Mouse (Mus musculus): ENCODE measurements around the gene Serpinb1c. TPM values are rescaled to one million over a fixed set of nuclear protein-coding genes. Genes with fewer than 3 reads are reported as not detected.

Gene Serpinb1c
- polyA plus RNA-seq, 1 experiment, result not detected

GRCm38 (mm10) chr13:32851967-32852366 lies 46.0 kb downstream of the Serpinb1c start:
- 9% methylated on average over 7 of the region's 7 CpGs for WGBS
- Histone ChIP-seq H3K36me3 (ENCODE audit: control insufficient read depth, insufficient read depth, low read length) (peaks cover 9% of the 10 kb centered on the region), H3K27me3 (ENCODE audit: control insufficient read depth, insufficient read depth, low read length) (no peaks in the 10 kb centered on the region), H3K4me3 (ENCODE audit: extremely low read depth, insufficient read depth, insufficient read length) (no peak overlapping the region), H3K4me1 (ENCODE audit: control insufficient read depth, insufficient read depth, insufficient read length) (peaks cover 15% of the 10 kb centered on the region; the same call in 1 of the 2 replicates), H3K27ac (ENCODE audit: insufficient read depth, low read length) (no peak overlapping the region)
- DNase-seq (ENCODE audit: low read depth in 1 of 2, low spot score in 2 of 2), result peak; percentile 44 to 53
- peak; percentile 48; the same call in 1 of the 2 replicates for TF ChIP-seq CTCF (IDR thresholded peaks at IDR 0.05; ENCODE audit: extremely low read depth, insufficient read depth, insufficient read length, insufficient replicate concordance)
- no peak for TF ChIP-seq POLR2A (IDR thresholded peaks at IDR 0.05; ENCODE audit: low read depth, low read length)

- TF ChIP-seq CTCF (IDR thresholded peaks at IDR 0.05; ENCODE audit: extremely low read depth, insufficient read depth, insufficient read length, insufficient replicate concordance) (no peak), POLR2A (IDR thresholded peaks at IDR 0.05; ENCODE audit: low read depth, low read length) (peak; percentile 95)
- peak; percentile 35 to 78 for DNase-seq (ENCODE audit: low read depth in 1 of 2, low spot score in 2 of 2)
- Histone ChIP-seq H3K4me1 (ENCODE audit: control insufficient read depth, insufficient read depth, insufficient read length) (peaks cover 15% of the 10 kb centered on the region; the same call in 1 of the 2 replicates), H3K27me3 (ENCODE audit: control insufficient read depth, insufficient read depth, low read length) (no peaks in the 10 kb centered on the region), H3K4me3 (ENCODE audit: extremely low read depth, insufficient read depth, insufficient read length) (peak within 1 kb of the TSS; percentile 71), H3K36me3 (ENCODE audit: control insufficient read depth, insufficient read depth, low read length) (peaks cover 15% of the 10 kb centered on the region), H3K27ac (ENCODE audit: insufficient read depth, low read length) (peak within 1 kb of the TSS; percentile 87)
- 16% methylated on average over 10 of the region's 10 CpGs for WGBS
Measured at GRCm38 (mm10) chr13:32850668-32851404, 47.2 kb downstream of the Serpinb1c start, which contains the start of gene Serpinb1a. Gene Serpinb1a (minus strand): TSS chr13:32851185.

- WGBS, result 38% methylated on average over 1 of the region's 1 CpGs
- Histone ChIP-seq H3K4me3 (ENCODE audit: extremely low read depth, insufficient read depth, insufficient read length) (peak overlapping the region; percentile 71), H3K27ac (ENCODE audit: insufficient read depth, low read length) (peak overlapping the region; percentile 87), H3K4me1 (ENCODE audit: control insufficient read depth, insufficient read depth, insufficient read length) (peaks cover 15% of the 10 kb centered on the region; the same call in 1 of the 2 replicates), H3K36me3 (ENCODE audit: control insufficient read depth, insufficient read depth, low read length) (peaks cover 15% of the 10 kb centered on the region), H3K27me3 (ENCODE audit: control insufficient read depth, insufficient read depth, low read length) (no peaks in the 10 kb centered on the region)
- no peak for DNase-seq (ENCODE audit: low read depth in 1 of 2, low spot score in 2 of 2)
- TF ChIP-seq CTCF (IDR thresholded peaks at IDR 0.05; ENCODE audit: extremely low read depth, insufficient read depth, insufficient read length, insufficient replicate concordance), result no peak
- no peak for TF ChIP-seq POLR2A (IDR thresholded peaks at IDR 0.05; ENCODE audit: low read depth, low read length)
Measured at GRCm38 (mm10) chr13:32850156-32850555, 47.9 kb downstream of the Serpinb1c start.

GRCm38 (mm10) chr13:32849531-32850123 lies 48.4 kb downstream of the Serpinb1c start:
- peak overlapping the region; percentile 71 for H3K4me3 ChIP-seq (ENCODE audit: extremely low read depth, insufficient read depth, insufficient read length)
- DNase-seq (ENCODE audit: low read depth in 1 of 2, low spot score in 2 of 2), result no peak
- H3K36me3 ChIP-seq (ENCODE audit: control insufficient read depth, insufficient read depth, low read length), result peaks cover 16% of the 10 kb centered on the region
- no peaks in the 10 kb centered on the region for H3K27me3 ChIP-seq (ENCODE audit: control insufficient read depth, insufficient read depth, low read length)
- peaks cover 15% of the 10 kb centered on the region; the same call in 1 of the 2 replicates for H3K4me1 ChIP-seq (ENCODE audit: control insufficient read depth, insufficient read depth, insufficient read length)
- TF ChIP-seq POLR2A (IDR thresholded peaks at IDR 0.05; ENCODE audit: low read depth, low read length), result no peak
- no peak for TF ChIP-seq CTCF (IDR thresholded peaks at IDR 0.05; ENCODE audit: extremely low read depth, insufficient read depth, insufficient read length, insufficient replicate concordance)
- H3K27ac ChIP-seq (ENCODE audit: insufficient read depth, low read length), result peak overlapping the region; percentile 87

GRCm38 (mm10) chr13:32849092-32849491 lies 48.9 kb downstream of the Serpinb1c start:
- Histone ChIP-seq H3K27me3 (ENCODE audit: control insufficient read depth, insufficient read depth, low read length) (no peaks in the 10 kb centered on the region), H3K36me3 (ENCODE audit: control insufficient read depth, insufficient read depth, low read length) (peaks cover 18% of the 10 kb centered on the region), H3K4me3 (ENCODE audit: extremely low read depth, insufficient read depth, insufficient read length) (peak overlapping the region; percentile 71), H3K27ac (ENCODE audit: insufficient read depth, low read length) (peak overlapping the region; percentile 87), H3K4me1 (ENCODE audit: control insufficient read depth, insufficient read depth, insufficient read length) (peaks cover 15% of the 10 kb centered on the region; the same call in 1 of the 2 replicates)
- DNase-seq (ENCODE audit: low read depth in 1 of 2, low spot score in 2 of 2), result no peak
- WGBS, result 13% methylated on average over 4 of the region's 4 CpGs
- TF ChIP-seq CTCF (IDR thresholded peaks at IDR 0.05; ENCODE audit: extremely low read depth, insufficient read depth, insufficient read length, insufficient replicate concordance) (no peak), POLR2A (IDR thresholded peaks at IDR 0.05; ENCODE audit: low read depth, low read length) (no peak)

GRCm38 (mm10) chr13:32846221-32846620 lies 51.8 kb downstream of the Serpinb1c start:
- H3K27me3 ChIP-seq (ENCODE audit: control insufficient read depth, insufficient read depth, low read length), result no peaks in the 10 kb centered on the region
- no peak for DNase-seq (ENCODE audit: low read depth in 1 of 2, low spot score in 2 of 2)
- peaks cover 26% of the 10 kb centered on the region for H3K36me3 ChIP-seq (ENCODE audit: control insufficient read depth, insufficient read depth, low read length)
- H3K4me3 ChIP-seq (ENCODE audit: extremely low read depth, insufficient read depth, insufficient read length), result no peak overlapping the region
- peaks cover 9% of the 10 kb centered on the region; the same call in 1 of the 2 replicates for H3K4me1 ChIP-seq (ENCODE audit: control insufficient read depth, insufficient read depth, insufficient read length)
- H3K27ac ChIP-seq (ENCODE audit: insufficient read depth, low read length), result no peak overlapping the region
- TF ChIP-seq POLR2A (IDR thresholded peaks at IDR 0.05; ENCODE audit: low read depth, low read length), result no peak

GRCm38 (mm10) chr13:32841349-32841748 lies 56.7 kb downstream of the Serpinb1c start:
- WGBS, result 92% methylated on average over 3 of the region's 3 CpGs
- Histone ChIP-seq H3K36me3 (ENCODE audit: control insufficient read depth, insufficient read depth, low read length) (peaks cover 14% of the 10 kb centered on the region), H3K27me3 (ENCODE audit: control insufficient read depth, insufficient read depth, low read length) (no peaks in the 10 kb centered on the region), H3K4me3 (ENCODE audit: extremely low read depth, insufficient read depth, insufficient read length) (no peak overlapping the region), H3K27ac (ENCODE audit: insufficient read depth, low read length) (no peak overlapping the region), H3K4me1 (ENCODE audit: control insufficient read depth, insufficient read depth, insufficient read length) (peaks cover 13% of the 10 kb centered on the region)
- DNase-seq (ENCODE audit: low read depth in 1 of 2, low spot score in 2 of 2), result no peak
- no peak for TF ChIP-seq CTCF (IDR thresholded peaks at IDR 0.05; ENCODE audit: extremely low read depth, insufficient read depth, insufficient read length, insufficient replicate concordance)
- TF ChIP-seq POLR2A (IDR thresholded peaks at IDR 0.05; ENCODE audit: low read depth, low read length), result no peak
